Mouse (Mus musculus) liver, embryonic 14.5 days (tissue): ENCODE measurements around the gene Gm10073. TPM values are rescaled to one million over a fixed set of nuclear protein-coding genes. Genes with fewer than 3 reads are reported as not detected.

ENCODE experiments used
- ATAC-seq: fragments of 200-750 bp; cut with Nextera tagmentation; 2 replicates; pipeline ENCODE4 v1.8.0; 2017; ENCODE audit warnings: moderate number of reproducible peaks, mild to moderate bottlenecking, moderate library complexity; ENCODE audit not compliant: insufficient read depth
- DNase-seq, 3 experiments: peaks; one replicate each; pipeline ENCODE4 v3.0.0-alpha.2; 2012 to 2013; ENCODE audit warnings: low read depth in 3 of 3, low spot score in 3 of 3
- H3K27ac ChIP-seq: fragments of 300-500 bp; sonication (generic); 2 replicates; pipeline ENCODE4 v1.5.1; 2014; ENCODE audit warnings: moderate library complexity, mild to moderate bottlenecking, control low read depth, inconsistent platforms
- H3K27me3 ChIP-seq: fragments of 300-500 bp; sonication (generic); 2 replicates; pipeline ENCODE4 v1.6.1; 2014; ENCODE audit warnings: mild to moderate bottlenecking, low read length, moderate library complexity; ENCODE audit not compliant: control insufficient read depth, insufficient read depth
- H3K36me3 ChIP-seq: fragments of 300-500 bp; sonication (generic); replicated peaks from 2 replicates; pipeline ENCODE4 v1.6.1; 2014; ENCODE audit warnings: low read depth; ENCODE audit not compliant: control insufficient read depth, insufficient read depth
- H3K4me1 ChIP-seq, 2 experiments: fragments of 200-500 bp in 1 of 2; fragments of 300-500 bp in 1 of 2; sonication (generic) in 1 of 2; replicated peaks; 2 replicates each; pipeline ENCODE4 v1.6.1; 2012 to 2014; ENCODE audit warnings: antibody characterized with exemption in 1 of 2, inconsistent platforms in 1 of 2, low read length in 1 of 2; ENCODE audit not compliant: control insufficient read depth in 2 of 2, insufficient read depth in 2 of 2
- H3K4me2 ChIP-seq: fragments of 300-500 bp; sonication (generic); 2 replicates; pipeline ENCODE4 v1.6.1; 2014; ENCODE audit warnings: low read depth, mild to moderate bottlenecking, control low read depth, moderate library complexity
- H3K4me3 ChIP-seq, 2 experiments: fragments of 200-500 bp in 1 of 2; fragments of 300-500 bp in 1 of 2; sonication (generic) in 1 of 2; 2 replicates each; pipeline ENCODE4 v1.5.1; 2012 to 2014; ENCODE audit warnings: low read depth in 2 of 2, low read length in 2 of 2, mild to moderate bottlenecking in 2 of 2, control low read depth in 1 of 2, inconsistent platforms in 1 of 2, moderate library complexity in 1 of 2; ENCODE audit not compliant: insufficient read depth in 1 of 2
- H3K9ac ChIP-seq: fragments of 300-500 bp; sonication (generic); replicated peaks from 2 replicates; pipeline ENCODE4 v1.6.1; 2014; ENCODE audit warnings: mild to moderate bottlenecking, control low read depth, moderate library complexity
- H3K9me3 ChIP-seq: fragments of 300-500 bp; sonication (generic); 2 replicates; pipeline ENCODE4 v1.6.1; 2016; ENCODE audit warnings: low read length, mixed read lengths; ENCODE audit not compliant: control insufficient read depth
- CTCF ChIP-seq: IDR thresholded peaks from 2 replicates; pipeline ENCODE4 v1.5.1; 2016; ENCODE audit warnings: antibody characterized with exemption, low read depth, control low read depth
- EP300 ChIP-seq: IDR thresholded peaks from 2 replicates; pipeline ENCODE4 v1.6.1; 2016; ENCODE audit warnings: antibody characterized with exemption, low read depth
- WGBS: fragments of 180-500 bp; shearing (Covaris S2); extraction: QIAGEN DNeasy Blood & Tissue Kit; methylation state at CpG from one replicate; pipeline ENCODE4 v1.1.7; 2014; ENCODE audit not compliant: insufficient replicate concordance; 5-methylcytosine and 5-hydroxymethylcytosine counted together
- polyA plus RNA-seq, 2 experiments: library from polyadenylated mRNA; depleted of rRNA in 1 of 2; stranded (reverse) in 1 of 2; unstranded in 1 of 2; fragments of >200 nt; fragmentation: Nextera tagmentation in 1 of 2; extraction: Ambion mirVana in 1 of 2; gene quantifications; 2 replicates each; pipeline versions ENCODE4 v1.2.1 to v1.2.3; 2012 to 2014

The Gm10073 gene
- polyA plus RNA-seq, 2 experiments = 12.3 to 61.5 TPM

DNA sequence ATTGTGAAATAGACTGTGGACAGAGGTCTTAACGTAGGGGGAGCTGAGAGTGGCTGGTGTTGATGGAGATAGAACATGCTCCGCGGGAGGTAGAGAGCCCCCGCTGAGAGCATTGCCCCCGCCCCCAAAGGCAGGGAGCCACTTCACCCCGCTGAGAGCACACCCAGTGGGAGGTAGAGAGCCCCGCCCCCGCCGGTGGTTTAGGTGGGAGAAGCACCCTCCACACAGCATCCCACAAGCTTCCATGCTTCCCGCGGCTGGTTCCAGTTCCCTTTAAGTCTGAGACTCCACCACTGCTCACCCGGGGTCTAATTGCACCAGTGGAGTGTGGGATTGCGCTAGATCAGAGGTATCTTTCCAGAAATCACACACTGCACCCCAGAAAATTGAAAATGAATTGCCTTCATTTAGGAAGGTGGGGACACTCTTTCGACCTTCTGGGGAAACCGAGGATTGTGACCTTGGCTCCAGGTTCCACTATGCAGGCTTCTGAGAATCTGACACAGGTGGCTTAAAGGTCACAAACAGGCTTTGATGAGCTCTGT is 33.4 kb upstream of the Gm10073 start:
- no peak for ATAC-seq
- H3K4me1 ChIP-seq = peaks cover 0 to 5% of the 10 kb centered on the region in 2 experiments; a peak in 3 of 4 replicates
- 22% methylated on average over 15 of the region's 15 CpGs for WGBS
- H3K9me3 ChIP-seq = no peaks in the 10 kb centered on the region
- H3K27ac ChIP-seq = no peak overlapping the region
- H3K4me2 ChIP-seq = no peak overlapping the region
- no peak overlapping the region for H3K9ac ChIP-seq
- no peak for DNase-seq
- H3K36me3 ChIP-seq = no peaks in the 10 kb centered on the region
- TF ChIP-seq EP300 (no peak), CTCF (no peak)
- H3K27me3 ChIP-seq = peaks cover 31% of the 10 kb centered on the region
- H3K4me3 ChIP-seq = no peak overlapping the region

DNA sequence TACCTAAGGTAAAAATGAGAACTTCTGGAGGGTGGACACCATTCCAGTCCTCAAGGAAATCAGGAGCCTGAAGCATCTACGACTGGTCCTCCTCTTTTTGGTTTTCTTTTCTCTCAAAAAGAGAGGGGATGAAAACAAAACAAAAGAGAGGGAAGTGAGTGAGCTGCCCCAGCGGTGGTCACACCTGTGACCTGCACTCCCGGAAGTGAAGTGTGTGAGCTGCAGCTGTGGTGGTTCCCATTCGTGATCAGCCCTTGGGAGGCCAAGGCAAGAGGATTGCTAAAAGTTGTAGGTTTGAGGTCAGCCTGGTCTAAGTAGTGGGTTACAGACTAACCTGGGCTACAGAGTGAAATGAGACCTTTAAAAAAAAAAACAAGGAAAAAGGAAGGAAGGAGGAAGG is 32.9 kb upstream of the Gm10073 start:
- TF ChIP-seq CTCF (no peak), EP300 (no peak)
- H3K27ac ChIP-seq = no peak overlapping the region
- H3K4me3 ChIP-seq = no peak overlapping the region
- 0 out of 4 replicates have a peak, but pooled peaks cover 0 to 1% of the 10 kb centered on the region in 2 experiments for H3K4me1 ChIP-seq
- H3K27me3 ChIP-seq = peaks cover 31% of the 10 kb centered on the region
- ATAC-seq = no peak
- H3K9me3 ChIP-seq = no peaks in the 10 kb centered on the region
- DNase-seq = no peak
- no peaks in the 10 kb centered on the region for H3K36me3 ChIP-seq
- no peak overlapping the region for H3K9ac ChIP-seq
- 26% methylated on average over 4 of the region's 4 CpGs for WGBS
- no peak overlapping the region for H3K4me2 ChIP-seq

DNA sequence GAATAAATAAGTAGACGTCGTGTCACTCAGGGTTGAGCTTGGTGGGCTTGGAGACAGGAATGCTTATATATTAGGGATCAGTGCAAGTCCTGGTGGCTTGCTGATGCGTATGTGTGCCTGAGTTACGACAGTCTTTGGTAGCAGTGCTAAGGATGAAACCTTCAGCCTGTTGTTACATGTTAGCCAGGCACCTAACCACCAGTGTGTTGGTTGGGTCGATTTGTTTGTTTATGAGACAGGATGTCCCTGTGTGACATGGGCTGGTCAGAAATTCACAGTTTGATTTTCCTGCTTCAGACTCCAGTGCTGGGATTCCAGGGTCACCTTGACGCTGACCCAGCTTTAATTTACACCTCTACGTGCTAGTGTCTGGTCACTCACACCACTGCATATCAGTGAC is 32.4 kb upstream of the Gm10073 start:
- no peak for DNase-seq
- Histone ChIP-seq H3K4me3 (no peak overlapping the region), H3K36me3 (no peaks in the 10 kb centered on the region), H3K9ac (no peak overlapping the region), H3K4me2 (no peak overlapping the region), H3K9me3 (no peaks in the 10 kb centered on the region), H3K4me1 (no peaks in the 10 kb centered on the region), H3K27me3 (peaks cover 31% of the 10 kb centered on the region), H3K27ac (no peak overlapping the region)
- WGBS = 38% methylated on average over 7 of the region's 7 CpGs
- TF ChIP-seq EP300 = no peak
- TF ChIP-seq CTCF = no peak
- no peak for ATAC-seq

DNA sequence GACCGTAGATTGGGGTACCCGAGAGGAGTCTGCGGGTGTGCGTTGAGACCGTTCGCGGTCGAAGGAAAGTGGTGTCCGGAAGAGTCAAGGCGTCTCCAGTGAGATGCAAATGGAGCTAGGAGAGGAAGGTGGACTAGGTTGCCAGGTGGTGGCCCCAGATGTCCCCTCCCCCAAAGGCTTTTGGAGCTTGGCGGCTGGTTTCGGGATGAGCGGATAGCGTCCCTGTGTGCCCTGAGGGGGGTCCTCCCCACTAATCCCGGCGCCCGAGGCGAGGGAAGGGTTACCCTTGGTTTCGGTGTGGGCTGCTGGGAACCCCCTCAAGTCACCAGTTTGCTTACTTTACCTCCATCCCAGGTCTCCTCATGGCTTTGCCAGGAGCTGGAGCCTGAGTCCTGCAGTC is 30.7 kb upstream of the Gm10073 start:
- ATAC-seq = no peak
- Histone ChIP-seq H3K27ac (no peak overlapping the region), H3K27me3 (peaks cover 31% of the 10 kb centered on the region)

DNA sequence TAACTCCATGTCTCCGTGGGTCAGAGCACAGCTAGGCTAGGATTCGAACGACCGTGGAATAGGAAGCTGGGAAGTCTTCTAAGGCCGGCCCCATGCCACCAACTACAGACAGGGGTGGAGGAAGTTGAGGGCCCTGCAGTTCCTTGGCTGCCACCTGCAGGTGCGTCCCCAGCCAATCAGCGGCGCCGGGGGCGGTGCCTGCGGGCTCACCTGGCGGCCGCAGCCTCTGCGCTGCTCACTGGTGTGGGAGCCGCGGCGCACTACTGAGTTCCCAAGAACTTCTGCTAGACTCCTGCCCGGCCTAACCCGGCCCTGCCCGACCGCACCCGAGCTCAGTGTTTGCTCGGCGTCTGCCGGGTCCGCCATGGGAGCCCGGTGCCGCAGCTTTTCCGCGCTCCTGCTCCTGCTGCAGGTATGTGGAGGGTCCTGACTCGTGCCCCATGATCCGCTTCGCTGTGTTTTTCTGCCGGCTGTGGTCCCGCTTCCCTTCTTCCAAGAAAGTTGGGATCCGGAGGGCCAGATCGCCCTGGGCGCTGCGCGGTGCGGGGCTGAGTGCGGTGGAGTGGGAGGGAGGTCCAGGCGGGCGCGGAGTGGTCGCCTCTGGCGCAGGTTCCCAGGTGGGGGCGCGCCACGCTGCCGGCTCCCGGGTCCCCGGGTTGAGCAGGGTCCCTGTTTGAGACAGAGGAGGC is 30.0 kb upstream of the Gm10073 start, which contains the start of gene Cdh1:
TSS of gene Cdh1 (plus strand) at position 221 of the 689 bp plus-strand sequence.
- Histone ChIP-seq H3K4me1 (no peaks in the 10 kb centered on the region), H3K36me3 (no peaks in the 10 kb centered on the region), H3K4me2 (peak within 1 kb of the TSS; percentile 47), H3K27ac (no peak within 1 kb of the TSS), H3K9ac (peak within 1 kb of the TSS; percentile 20; the same call in 1 of the 2 replicates), H3K27me3 (peaks cover 31% of the 10 kb centered on the region), H3K9me3 (no peaks in the 10 kb centered on the region), H3K4me3 (peak within 1 kb of the TSS; percentile 41 to 53)
- under 1% methylated on average over 53 of the region's 53 CpGs for WGBS
- ATAC-seq (peak; percentile 52; the same call in 1 of the 2 replicates), DNase-seq (no peak)
- no peak for TF ChIP-seq CTCF
- TF ChIP-seq EP300 = no peak

More for the DNA sequence above, 30.7 kb upstream of the Gm10073 start:
- Histone ChIP-seq H3K9me3 (no peaks in the 10 kb centered on the region), H3K4me2 (peak overlapping the region; percentile 47), H3K9ac (peak overlapping the region; percentile 20; the same call in 1 of the 2 replicates), H3K36me3 (no peaks in the 10 kb centered on the region), H3K4me1 (no peaks in the 10 kb centered on the region), H3K4me3 (peak overlapping the region; percentile 41 to 53)
- WGBS = 2% methylated on average over 19 of the region's 19 CpGs
- no peak for DNase-seq
- no peak for TF ChIP-seq CTCF
- TF ChIP-seq EP300 = no peak
